Mouse (Mus musculus): Measurements from ENCODE around the gene Crhr1.

Crhr1 gene

GRCm38 (mm10) chr11:104138976-104139375, 6.3 kb downstream of the Crhr1 start:
- DNase-seq: peak; percentile 57

- no peak for DNase-seq
Measured at GRCm38 (mm10) chr11:104144930-104145329, 12.3 kb downstream of the Crhr1 start.

- DNase-seq: peak; percentile 65
Measured at GRCm38 (mm10) chr11:104148787-104149186, 16.1 kb downstream of the Crhr1 start.

- DNase-seq: no peak
Measured at GRCm38 (mm10) chr11:104150911-104151310, 18.3 kb downstream of the Crhr1 start.

- DNase-seq: no peak
Measured at GRCm38 (mm10) chr11:104154332-104154731, 21.7 kb downstream of the Crhr1 start.

- DNase-seq: peak; percentile 96
Measured at GRCm38 (mm10) chr11:104154820-104155635, 22.4 kb downstream of the Crhr1 start.

GRCm38 (mm10) chr11:104155899-104156298, 23.2 kb downstream of the Crhr1 start:
- no peak for DNase-seq

GRCm38 (mm10) chr11:104156391-104156790, 23.7 kb downstream of the Crhr1 start:
- peak; percentile 42 for DNase-seq

- DNase-seq: peak; percentile 89
Measured at GRCm38 (mm10) chr11:104157603-104158259, 25.1 kb downstream of the Crhr1 start.

- peak; percentile 43 for DNase-seq
Measured at GRCm38 (mm10) chr11:104158260-104158907, 25.7 kb downstream of the Crhr1 start.

GRCm38 (mm10) chr11:104159769-104160272, 27.2 kb downstream of the Crhr1 start:
- DNase-seq: no peak

GRCm38 (mm10) chr11:104161153-104161552, 28.5 kb downstream of the Crhr1 start:
- no peak for DNase-seq

GRCm38 (mm10) chr11:104164257-104164656, 31.6 kb downstream of the Crhr1 start:
- no peak for DNase-seq

- DNase-seq: peak; percentile 84
Measured at GRCm38 (mm10) chr11:104171281-104171781, 38.7 kb downstream of the Crhr1 start.

GRCm38 (mm10) chr11:104178893-104179292, 46.2 kb downstream of the Crhr1 start:
- no peak for DNase-seq

GRCm38 (mm10) chr11:104179804-104180203, 47.1 kb downstream of the Crhr1 start:
- DNase-seq: no peak

- DNase-seq: no peak
Measured at GRCm38 (mm10) chr11:104182141-104182540, 49.5 kb downstream of the Crhr1 start.

GRCm38 (mm10) chr11:104186135-104186836, 53.6 kb downstream of the Crhr1 start, which contains the start of gene Sppl2c:
TSS of gene Sppl2c (plus strand) at chr11:104186327.
- no peak for DNase-seq

- DNase-seq: no peak
Measured at GRCm38 (mm10) chr11:104186837-104187150, 54.1 kb downstream of the Crhr1 start.

GRCm38 (mm10) chr11:104187766-104188165, 55.1 kb downstream of the Crhr1 start:
- no peak for DNase-seq

GRCm38 (mm10) chr11:104190008-104190407, 57.4 kb downstream of the Crhr1 start:
- peak; percentile 92 for DNase-seq

- DNase-seq: no peak
Measured at GRCm38 (mm10) chr11:104195382-104195781, 62.7 kb downstream of the Crhr1 start.

- peak; percentile 91 for DNase-seq
Measured at GRCm38 (mm10) chr11:104195791-104196190, 63.1 kb downstream of the Crhr1 start.

Measured in cerebellum, adult 11 months (tissue).